Mouse (Mus musculus): Measurements from ENCODE around the gene Gm21981. TPM values are rescaled to one million over a fixed set of nuclear protein-coding genes. Genes with fewer than 3 reads are reported as not detected.

Gene Gm21981
- 0.25 and 0.27 TPM in 2 replicates for polyA plus RNA-seq (2012; rRNA removed)

DNA sequence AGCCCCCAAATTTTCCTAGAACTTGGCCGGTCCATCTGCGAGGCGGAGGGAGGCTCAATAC lies at the start of gene Gm21981:
Gene Gm21981, minus strand, starts transcription at position 14 of the 61 bp plus-strand sequence.

DNA sequence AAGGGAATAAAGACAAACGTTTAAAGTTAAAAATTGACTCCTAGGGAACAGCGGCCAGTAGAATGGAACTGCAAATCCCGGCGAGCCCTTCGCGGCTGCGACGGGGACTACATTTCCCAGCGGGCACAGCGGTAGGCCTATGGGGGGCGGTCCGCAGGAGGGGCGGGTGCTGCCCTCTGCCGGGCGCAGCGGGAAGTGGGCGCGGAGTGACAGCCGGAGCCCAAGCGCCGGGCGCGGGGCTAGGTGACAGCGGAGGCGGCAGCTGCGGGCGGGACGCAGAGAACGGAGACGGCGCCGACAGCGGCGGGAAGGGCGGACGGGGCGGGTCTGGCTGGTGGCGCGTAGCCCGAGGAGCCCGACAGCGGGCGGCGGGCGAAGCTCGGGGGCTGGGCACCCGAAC lies 42.6 kb upstream of the Gm21981 start, which contains the start of gene Tfeb:
Gene Tfeb, plus strand, starts transcription at position 175 of the 400 bp plus-strand sequence.

DNA sequence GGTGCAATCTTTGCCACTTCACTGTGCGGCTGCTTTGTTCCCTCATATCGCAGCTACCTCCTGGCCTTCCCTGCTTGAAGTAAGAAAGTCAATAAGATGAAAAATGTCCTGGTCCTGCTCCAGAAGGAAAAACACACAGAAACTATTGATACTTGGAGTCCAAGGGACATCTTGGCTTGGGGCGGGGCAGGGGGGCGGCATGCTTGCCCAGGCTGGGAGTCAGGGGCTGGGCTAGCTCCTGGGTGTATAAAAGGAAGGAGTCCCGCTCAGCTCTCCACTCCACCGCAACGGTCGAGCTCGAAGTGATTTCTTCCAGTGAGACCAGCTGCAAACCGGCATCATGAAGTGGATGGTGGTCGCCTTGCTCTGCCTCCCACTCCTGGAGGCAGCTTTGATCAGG lies 32.3 kb upstream of the Gm21981 start, which contains the start of gene Pgc:
Gene Pgc, plus strand, starts transcription at position 277 of the 400 bp plus-strand sequence.

DNA sequence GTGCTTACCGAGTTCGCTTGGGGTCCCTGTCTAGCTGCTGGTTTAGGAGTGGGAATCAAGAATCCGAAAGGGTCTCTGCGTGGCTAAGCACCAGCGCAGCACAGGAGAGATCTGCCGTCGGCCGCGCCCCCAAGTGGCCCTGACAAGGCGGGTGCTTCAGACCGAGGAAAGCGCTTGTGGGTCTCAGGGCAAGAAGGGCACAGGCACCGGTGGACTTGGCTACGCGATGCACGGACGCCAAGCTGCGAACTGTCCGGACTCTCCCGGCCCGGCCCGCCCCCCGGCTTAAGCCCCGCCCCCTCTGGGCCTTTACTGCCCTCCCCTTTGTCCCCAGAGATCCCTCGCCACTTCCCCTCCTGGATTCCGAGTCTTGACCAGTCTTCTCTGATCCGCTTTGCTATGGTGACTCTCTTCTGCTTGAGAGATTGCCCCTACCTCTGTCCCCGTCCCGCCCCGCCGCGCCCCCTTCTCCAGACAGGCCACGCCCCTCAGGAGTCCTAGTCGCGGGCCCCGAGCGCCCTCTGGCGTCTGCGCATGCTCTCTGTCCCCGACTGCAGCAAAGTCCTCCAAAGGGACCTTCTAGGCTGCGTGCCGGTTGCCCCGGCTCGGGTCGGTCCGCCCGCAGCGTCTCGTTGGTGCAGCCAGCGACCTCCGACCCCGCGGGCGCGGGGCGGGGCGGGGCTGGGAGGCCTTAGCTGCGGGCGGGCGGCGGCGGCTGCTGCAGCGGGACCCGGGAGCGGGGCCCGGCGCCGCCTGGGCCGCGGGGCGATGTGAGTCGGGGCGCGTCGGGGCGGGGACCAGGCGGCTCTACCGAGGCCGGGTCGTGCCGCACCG lies 465 bp upstream of the Gm21981 start, which contains the start of gene Prickle4:
Gene Prickle4, minus strand, starts transcription at position 234 of the 834 bp plus-strand sequence.

DNA sequence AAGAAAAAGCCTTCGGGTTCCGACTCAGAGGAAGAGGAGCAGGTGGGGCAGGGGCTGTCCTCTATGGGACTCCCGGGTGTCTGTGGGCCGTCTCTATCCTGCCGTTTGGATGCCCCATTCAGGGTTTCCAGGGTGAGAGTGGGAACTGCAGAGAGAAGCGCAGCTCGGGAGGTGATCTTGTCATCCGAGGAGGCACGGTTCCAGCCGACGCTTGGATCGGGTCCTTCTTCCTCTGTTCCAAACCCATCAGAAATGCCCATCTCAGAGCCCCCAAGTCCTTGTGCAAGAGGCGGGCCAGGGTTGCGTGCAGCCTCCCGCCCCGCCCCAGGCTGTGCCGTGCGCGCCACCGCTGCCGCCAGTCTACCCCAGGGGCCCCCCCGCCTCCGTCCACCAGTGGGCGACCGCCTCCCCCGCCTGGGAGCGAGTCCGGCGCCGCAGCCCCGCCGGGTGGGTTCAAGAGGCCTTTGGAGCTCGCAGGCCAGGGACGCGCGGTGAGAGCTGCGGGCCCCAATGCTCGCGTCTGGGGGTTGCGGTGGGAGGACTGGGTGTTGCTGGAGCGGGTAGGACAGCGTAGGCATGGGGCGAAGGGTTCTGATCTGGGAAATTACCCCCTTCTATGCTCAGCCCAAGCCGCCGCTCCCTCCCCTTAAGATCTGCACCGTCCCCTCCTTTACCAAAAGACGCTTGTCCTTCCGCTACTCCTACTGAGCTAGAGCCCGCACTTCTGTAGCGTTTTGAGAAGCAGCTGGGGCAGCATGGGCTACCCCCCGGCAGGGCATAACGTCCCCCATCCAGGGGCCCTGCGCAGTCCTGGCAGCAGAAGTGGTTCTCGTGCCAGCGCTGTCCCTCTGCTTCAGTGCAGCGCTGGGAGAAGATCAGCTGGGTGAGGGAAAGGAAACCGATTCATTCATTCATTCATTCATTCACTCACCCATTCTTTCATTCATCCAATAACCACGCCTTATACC lies 5.4 kb downstream of the Gm21981 start, which contains the start of gene Frs3:
Gene Frs3, plus strand, starts transcription at position 423 of the 968 bp plus-strand sequence.

DNA sequence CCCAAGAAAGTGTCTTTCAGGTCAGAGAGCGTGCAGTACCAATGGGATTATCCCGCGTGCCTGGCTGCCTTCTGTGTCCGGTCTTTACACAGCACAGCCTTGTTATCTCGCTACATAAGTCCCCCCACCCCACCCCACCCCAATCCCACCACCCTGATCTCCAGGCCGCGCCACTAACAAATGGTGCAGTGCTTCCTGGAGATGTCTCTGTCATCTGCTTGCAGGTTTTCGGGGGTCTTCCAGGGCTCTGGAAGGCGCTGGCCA lies 6.0 kb downstream of the Gm21981 start, which contains the start of gene Tomm6:
Gene Tomm6, minus strand, starts transcription at position 43 of the 264 bp plus-strand sequence.

Other genes with a start within 250 kb of the Gm21981 start
- gene Taf8, start 192.2 kb downstream of the Gm21981 start, polyA plus RNA-seq (2012; rRNA removed), result 15.4 and 16.7 TPM in 2 replicates
- gene Ccnd3, start 189.4 kb downstream of the Gm21981 start, polyA plus RNA-seq (2012; rRNA removed), result 179 and 198 TPM in 2 replicates
- 10.9 and 12.9 TPM in 2 replicates for gene Bysl, start 83.0 kb downstream of the Gm21981 start, polyA plus RNA-seq (2012; rRNA removed)
- 21.0 and 24.1 TPM in 2 replicates for gene Med20, start 82.9 kb downstream of the Gm21981 start, polyA plus RNA-seq (2012; rRNA removed)
- 0.83 and 1.2 TPM in 2 replicates for gene Gm20517, start 82.9 kb downstream of the Gm21981 start, polyA plus RNA-seq (2012; rRNA removed)
- 6.2 and 7.2 TPM in 2 replicates for gene Usp49, start 63.8 kb downstream of the Gm21981 start, polyA plus RNA-seq (2012; rRNA removed)
- 45.6 and 70.2 TPM in 2 replicates for gene Tomm6, start 6.1 kb downstream of the Gm21981 start, polyA plus RNA-seq (2012; rRNA removed)
- 2.4 and 2.6 TPM in 2 replicates for gene Frs3, start 5.4 kb downstream of the Gm21981 start, polyA plus RNA-seq (2012; rRNA removed)
- 0.15 TPM in 1 of 2 replicates, not detected in the other for gene Prickle4, start 281 bp upstream of the Gm21981 start, polyA plus RNA-seq (2012; rRNA removed)
- not detected in 2 replicates for gene Pgc, start 32.4 kb upstream of the Gm21981 start, polyA plus RNA-seq (2012; rRNA removed)
- 2.5 and 2.8 TPM in 2 replicates for gene Tfeb, start 42.6 kb upstream of the Gm21981 start, polyA plus RNA-seq (2012; rRNA removed)
- 4.8 and 5.1 TPM in 2 replicates for gene Mdfi, start 140.2 kb upstream of the Gm21981 start, polyA plus RNA-seq (2012; rRNA removed)
- 7.8 and 8.1 TPM in 2 replicates for gene Foxp4, start 230.2 kb upstream of the Gm21981 start, polyA plus RNA-seq (2012; rRNA removed)